9 mouse cellular contexts compared by ENCODE assay signal in the genomic region with DNA sequence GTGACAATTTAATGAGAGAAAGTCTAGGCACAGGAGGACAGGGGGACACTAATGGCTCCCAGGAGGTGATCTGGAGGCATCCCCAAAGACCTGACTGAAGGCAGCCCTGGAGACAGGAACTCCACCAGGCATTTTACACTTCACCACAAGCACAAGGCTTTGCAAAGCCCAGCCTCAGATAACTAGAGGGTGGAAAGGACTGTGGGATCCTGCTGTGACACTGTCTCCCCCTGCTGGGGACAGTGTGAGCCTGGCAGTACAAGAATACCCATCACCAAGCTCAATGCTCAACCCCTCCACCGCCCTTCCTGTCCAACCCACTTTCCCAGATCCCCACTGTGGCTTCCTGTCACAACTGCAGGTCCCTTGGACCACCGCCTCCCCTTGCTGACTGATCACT.
A peak's percentile ranks its signal among the peaks of the same experiment; 100 is the strongest.
DNase-seq lines count a peak whose midpoint lies in the region; ATAC-seq and TF ChIP-seq lines count a peak whose summit lies in the region.
"Had no signal": no experiment of that assay in that cellular context is flagged by ENCODE, and none has a peak within 500 bp of the region (broad histone marks: within the 10 kb centered on the region; RNA-seq: fewer than 3 reads in every experiment).

No protein-coding gene starts in this region.

- intact Hi-C loops in left cerebral cortex, postnatal 25 days (cut with DNase I), result loop anchor here (2.0 to 5.0 kb wide), 3 partner anchors 152 to 322 kb away; no protein-coding TSS in a partner anchor

- peaks cover 37% of the 10 kb centered on the region; the same call in 1 of the 2 replicates for H3K27me3 ChIP-seq in hindbrain, embryonic 10.5 days (ENCODE audit: insufficient read depth, poor library complexity, severe bottlenecking)
- 0 out of 2 replicates have a peak, but pooled peaks cover 11% of the 10 kb centered on the region for H3K27me3 ChIP-seq in hindbrain, embryonic 13.5 days
- H3K27me3 ChIP-seq in embryonic facial prominence, embryonic 15.5 days, result no peaks in the 10 kb centered on the region
- H3K27me3 ChIP-seq in kidney, adult 2 months (replicated peaks; ENCODE audit: control insufficient read depth, insufficient read depth, low read length), result no peaks in the 10 kb centered on the region
- H3K27me3 ChIP-seq: lung, embryonic 15.5 days had no signal

- no peak for ATAC-seq in hindbrain, embryonic 13.5 days (ENCODE audit: low FRiP score)
- peak; percentile 39; the same call in 1 of the 2 replicates for ATAC-seq in embryonic facial prominence, embryonic 15.5 days (ENCODE audit: insufficient number of reproducible peaks, low FRiP score, low TSS enrichment, low read depth)

- peaks cover 20% of the 10 kb centered on the region; the same call in 1 of the 2 replicates for H3K4me1 ChIP-seq in hindbrain, embryonic 10.5 days (replicated peaks)
- H3K4me1 ChIP-seq in hindbrain, embryonic 13.5 days (replicated peaks), result peaks cover 29% of the 10 kb centered on the region
- no peaks in the 10 kb centered on the region for H3K4me1 ChIP-seq in embryonic facial prominence, embryonic 15.5 days
- H3K4me1 ChIP-seq in kidney, adult 2 months (ENCODE audit: control insufficient read depth, insufficient read depth, low read length), result no peaks in the 10 kb centered on the region
- H3K4me1 ChIP-seq: lung, embryonic 15.5 days had no signal

- no peaks in the 10 kb centered on the region for H3K9me3 ChIP-seq in hindbrain, embryonic 10.5 days
- no peaks in the 10 kb centered on the region for H3K9me3 ChIP-seq in hindbrain, embryonic 13.5 days
- no peaks in the 10 kb centered on the region for H3K9me3 ChIP-seq in embryonic facial prominence, embryonic 15.5 days (replicated peaks)
- H3K9me3 ChIP-seq: lung, embryonic 15.5 days had no signal

- no peak overlapping the region for H3K4me2 ChIP-seq in hindbrain, embryonic 13.5 days
- no peak overlapping the region for H3K4me2 ChIP-seq in embryonic facial prominence, embryonic 15.5 days (replicated peaks)
- H3K4me2 ChIP-seq: lung, embryonic 15.5 days had no signal

- H3K27ac ChIP-seq in hindbrain, embryonic 10.5 days, result no peak overlapping the region
- no peak overlapping the region for H3K27ac ChIP-seq in hindbrain, embryonic 13.5 days
- no peak overlapping the region for H3K27ac ChIP-seq in embryonic facial prominence, embryonic 15.5 days (replicated peaks)
- no peak overlapping the region for H3K27ac ChIP-seq in kidney, adult 2 months (ENCODE audit: insufficient read depth, low read depth, low read length)
- H3K27ac ChIP-seq: lung, embryonic 15.5 days had no signal

- TF ChIP-seq POLR2A in kidney, adult 2 months (IDR thresholded peaks at IDR 0.05; ENCODE audit: low read depth, low read length), result no peak

- H3K36me3 ChIP-seq in hindbrain, embryonic 10.5 days, result no peaks in the 10 kb centered on the region
- no peaks in the 10 kb centered on the region for H3K36me3 ChIP-seq in hindbrain, embryonic 13.5 days
- no peaks in the 10 kb centered on the region for H3K36me3 ChIP-seq in embryonic facial prominence, embryonic 15.5 days
- H3K36me3 ChIP-seq in kidney, adult 2 months (ENCODE audit: control insufficient read depth, insufficient read depth, low read length), result no peaks in the 10 kb centered on the region
- H3K36me3 ChIP-seq: lung, embryonic 15.5 days had no signal

- no peak overlapping the region for H3K9ac ChIP-seq in hindbrain, embryonic 13.5 days
- no peak overlapping the region for H3K9ac ChIP-seq in embryonic facial prominence, embryonic 15.5 days
- H3K9ac ChIP-seq: lung, embryonic 15.5 days had no signal

- TF ChIP-seq CTCF in kidney, adult 2 months (conservative IDR thresholded peaks at IDR 0.05; ENCODE audit: insufficient read depth, insufficient read length, low read depth, low read length), result peak; percentile 66

- WGBS in hindbrain, embryonic 10.5 days, result 30% methylated on average over 2 of the region's 2 CpGs
- 34% methylated on average over 2 of the region's 2 CpGs for WGBS in hindbrain, embryonic 13.5 days
- 33% methylated on average over 2 of the region's 2 CpGs for WGBS in embryonic facial prominence, embryonic 15.5 days
- 56% methylated on average over 2 of the region's 2 CpGs for WGBS in kidney, adult 2 months

- no peak overlapping the region for H3K4me3 ChIP-seq in hindbrain, embryonic 10.5 days
- H3K4me3 ChIP-seq in hindbrain, embryonic 13.5 days, result no peak overlapping the region
- no peak overlapping the region for H3K4me3 ChIP-seq in embryonic facial prominence, embryonic 15.5 days (replicated peaks)
- H3K4me3 ChIP-seq in kidney, adult 2 months (ENCODE audit: insufficient read depth, low read depth, low read length), result no peak overlapping the region
- H3K4me3 ChIP-seq: lung, embryonic 15.5 days had no signal

- peak; percentile 55 for DNase-seq in hindbrain, embryonic 10.5 days (ENCODE audit: low spot score)
- DNase-seq in adrenal gland, postnatal 25 days, result peak; percentile 21
- peak; percentile 44 for DNase-seq in kidney, adult 2 months
- DNase-seq in left cerebral cortex, postnatal 25 days (ENCODE audit: low spot score in 2 of 2), result peak; percentile 75 to 80
- DNase-seq in retina, postnatal 7 days (ENCODE audit: low read depth, low spot score), result peak; percentile 55
- DNase-seq in gastrocnemius, postnatal 10 days, result no peak
